Mouse (Mus musculus): ENCODE measurements around the gene Crhbp. TPM values are rescaled to one million over a fixed set of nuclear protein-coding genes. Genes with fewer than 3 reads are reported as not detected.

The Crhbp gene
- polyA plus RNA-seq, 1 experiment from 2014 or later = 0.17 TPM

Other genes starting within 250 kb of the Crhbp start
- 12.4 and 14.4 TPM in 2 replicates for gene Pde8b, start 194.6 kb downstream of the Crhbp start, polyA plus RNA-seq (2015; fragmentation: Nextera tagmentation; extraction: Ambion mirVana)
- 77.8 and 85.6 TPM in 2 replicates for gene Zbed3, start 121.3 kb downstream of the Crhbp start, polyA plus RNA-seq (2015; fragmentation: Nextera tagmentation; extraction: Ambion mirVana)
- gene Aggf1, start 69.6 kb downstream of the Crhbp start, polyA plus RNA-seq (2015; fragmentation: Nextera tagmentation; extraction: Ambion mirVana) = 34.0 and 35.8 TPM in 2 replicates
- not detected in 2 replicates for gene S100z, start 33.8 kb upstream of the Crhbp start, polyA plus RNA-seq (2015; fragmentation: Nextera tagmentation; extraction: Ambion mirVana)
- 11.1 and 11.6 TPM in 2 replicates for gene F2rl1, start 80.3 kb upstream of the Crhbp start, polyA plus RNA-seq (2015; fragmentation: Nextera tagmentation; extraction: Ambion mirVana)
- gene F2r, start 173.6 kb upstream of the Crhbp start, polyA plus RNA-seq (2015; fragmentation: Nextera tagmentation; extraction: Ambion mirVana) = 142 TPM in 2 replicates